Mouse (Mus musculus): Measurements from ENCODE around the gene Gm10518. TPM values are rescaled to one million over a fixed set of nuclear protein-coding genes. Genes with fewer than 3 reads are reported as not detected.

Gm10518 gene
- polyA plus RNA-seq, 1 experiment from 2014 or later, result not detected

DNA sequence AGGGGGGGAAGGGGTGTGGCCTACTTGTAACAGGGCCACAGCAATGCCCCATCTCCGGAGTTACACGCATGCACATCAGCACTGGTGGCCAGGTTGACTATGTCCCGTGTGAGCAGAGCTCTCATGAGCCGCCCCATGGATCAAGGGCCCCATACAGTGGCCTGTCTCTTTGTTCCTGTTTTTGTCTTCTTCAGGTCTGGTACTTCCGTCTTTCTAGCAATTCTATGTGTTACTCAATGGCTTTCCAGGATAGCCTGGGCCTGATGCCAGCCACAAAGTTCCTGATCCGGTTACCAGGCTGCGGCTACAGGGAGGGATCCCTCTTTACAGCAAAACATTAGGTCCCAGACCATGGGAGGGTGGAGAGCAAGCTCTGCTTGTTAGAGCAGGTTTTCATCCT, 39.4 kb downstream of the Gm10518 start:
- 0 out of 2 replicates have a peak, but pooled peaks cover 3% of the 10 kb centered on the region for H3K4me1 ChIP-seq (ENCODE audit: insufficient read depth, low read depth, low read length)
- no peaks in the 10 kb centered on the region for H3K27me3 ChIP-seq (replicated peaks; ENCODE audit: insufficient read depth, low read length)
- no peak overlapping the region for H3K4me3 ChIP-seq (ENCODE audit: low read depth, low read length)
- 42% methylated on average over 7 of the region's 7 CpGs for WGBS
- H3K27ac ChIP-seq (ENCODE audit: low read length), result no peak overlapping the region
- DNase-seq (ENCODE audit: low spot score) (peak; percentile 75), ATAC-seq (peak; percentile 53)
- no peak overlapping the region for H3K9ac ChIP-seq (replicated peaks; ENCODE audit: low read depth)
- no peaks in the 10 kb centered on the region for H3K9me3 ChIP-seq (ENCODE audit: low read length)
- H3K4me2 ChIP-seq (replicated peaks; ENCODE audit: low read depth, low read length), result no peak overlapping the region
- TF ChIP-seq CTCF (IDR thresholded peaks at IDR 0.05), result no peak
- no peak for TF ChIP-seq EP300 (IDR thresholded peaks at IDR 0.05)
- H3K36me3 ChIP-seq (ENCODE audit: insufficient read depth, low read length), result no peaks in the 10 kb centered on the region

- DNase-seq (ENCODE audit: low spot score), result no peak
- H3K4me1 ChIP-seq (ENCODE audit: insufficient read depth, low read depth, low read length), result 0 out of 2 replicates have a peak, but pooled peaks cover 3% of the 10 kb centered on the region
- no peak overlapping the region for H3K27ac ChIP-seq (ENCODE audit: low read length)
- TF ChIP-seq CTCF (IDR thresholded peaks at IDR 0.05), result no peak
- no peak for TF ChIP-seq EP300 (IDR thresholded peaks at IDR 0.05)
- no peak overlapping the region for H3K4me2 ChIP-seq (replicated peaks; ENCODE audit: low read depth, low read length)
- no peaks in the 10 kb centered on the region for H3K9me3 ChIP-seq (ENCODE audit: low read length)
- H3K4me3 ChIP-seq (ENCODE audit: low read depth, low read length), result no peak overlapping the region
- no peaks in the 10 kb centered on the region for H3K27me3 ChIP-seq (replicated peaks; ENCODE audit: insufficient read depth, low read length)
- ATAC-seq, result no peak
- H3K9ac ChIP-seq (replicated peaks; ENCODE audit: low read depth), result no peak overlapping the region
- 4% methylated on average over 3 of the region's 3 CpGs for WGBS
- H3K36me3 ChIP-seq (ENCODE audit: insufficient read depth, low read length), result no peaks in the 10 kb centered on the region
Measured at GRCm38 (mm10) chr1:179843981-179844380, 40.8 kb downstream of the Gm10518 start.

DNA sequence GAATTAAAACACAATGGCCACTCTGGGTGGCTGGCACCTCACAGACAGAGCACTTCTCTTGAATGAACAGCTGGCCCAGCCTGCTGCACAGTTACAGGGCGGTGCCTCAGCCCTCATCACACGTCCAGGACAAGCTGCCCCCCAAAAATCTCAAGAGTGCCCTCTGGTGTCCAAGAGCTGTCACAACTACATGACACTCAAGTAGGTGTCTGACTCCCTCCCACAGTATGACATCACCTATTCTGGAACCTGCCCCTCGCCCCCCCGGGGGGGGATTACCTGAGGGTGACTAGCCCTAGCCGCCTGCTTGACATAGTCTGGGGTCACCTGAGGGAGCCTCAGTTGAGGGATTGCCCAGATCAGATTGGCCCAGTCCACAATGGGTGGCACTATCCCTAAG, 41.7 kb downstream of the Gm10518 start:
- Histone ChIP-seq H3K36me3 (ENCODE audit: insufficient read depth, low read length) (no peaks in the 10 kb centered on the region), H3K4me3 (ENCODE audit: low read depth, low read length) (no peak overlapping the region), H3K4me1 (ENCODE audit: insufficient read depth, low read depth, low read length) (0 out of 2 replicates have a peak, but pooled peaks cover 3% of the 10 kb centered on the region), H3K9ac (replicated peaks; ENCODE audit: low read depth) (no peak overlapping the region), H3K27ac (ENCODE audit: low read length) (no peak overlapping the region), H3K4me2 (replicated peaks; ENCODE audit: low read depth, low read length) (no peak overlapping the region), H3K9me3 (ENCODE audit: low read length) (no peaks in the 10 kb centered on the region), H3K27me3 (replicated peaks; ENCODE audit: insufficient read depth, low read length) (no peaks in the 10 kb centered on the region)
- WGBS, result 28% methylated on average over 5 of the region's 5 CpGs
- ATAC-seq (peak; percentile 64), DNase-seq (ENCODE audit: low spot score) (peak; percentile 87)
- no peak for TF ChIP-seq EP300 (IDR thresholded peaks at IDR 0.05)
- peak; percentile 72 for TF ChIP-seq CTCF (IDR thresholded peaks at IDR 0.05)

DNA sequence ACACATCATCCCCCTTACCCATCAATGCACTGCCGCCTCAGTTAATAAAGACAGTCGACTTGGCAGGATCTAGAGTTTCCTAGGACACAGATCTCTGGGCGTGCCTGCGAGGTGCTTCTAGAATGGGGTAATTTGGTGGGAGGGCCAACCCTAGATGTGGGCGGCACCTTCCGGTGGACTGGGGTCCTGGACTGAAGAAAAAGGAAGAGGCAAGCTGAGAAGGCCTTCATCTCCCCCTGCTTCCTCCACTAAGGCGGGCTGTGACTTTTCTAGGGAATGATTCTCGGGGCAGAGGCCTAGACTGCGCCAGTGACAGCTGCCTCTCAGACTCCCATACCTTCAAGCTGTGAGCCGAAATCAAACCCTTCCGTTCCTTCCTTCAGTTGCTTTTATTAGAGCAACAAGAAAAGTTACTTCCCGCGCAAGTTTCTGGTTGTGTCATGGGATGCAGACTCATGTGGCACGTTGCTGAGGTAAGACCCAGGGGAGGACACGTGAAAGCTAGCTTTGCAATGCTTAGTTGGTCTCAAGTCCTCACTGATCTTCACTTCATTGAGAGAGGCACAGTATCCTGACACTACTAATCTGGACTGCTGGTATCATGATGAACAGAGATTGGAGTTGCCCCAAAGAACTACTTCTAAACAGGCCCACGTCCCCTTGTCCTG, 42.8 kb downstream of the Gm10518 start:
- H3K4me1 ChIP-seq (ENCODE audit: insufficient read depth, low read depth, low read length), result 0 out of 2 replicates have a peak, but pooled peaks cover 3% of the 10 kb centered on the region
- ATAC-seq (no peak), DNase-seq (ENCODE audit: low spot score) (no peak)
- no peaks in the 10 kb centered on the region for H3K36me3 ChIP-seq (ENCODE audit: insufficient read depth, low read length)
- H3K27me3 ChIP-seq (replicated peaks; ENCODE audit: insufficient read depth, low read length), result no peaks in the 10 kb centered on the region
- no peak overlapping the region for H3K4me2 ChIP-seq (replicated peaks; ENCODE audit: low read depth, low read length)
- no peak overlapping the region for H3K9ac ChIP-seq (replicated peaks; ENCODE audit: low read depth)
- WGBS, result 89% methylated on average over 16 of the region's 16 CpGs
- H3K4me3 ChIP-seq (ENCODE audit: low read depth, low read length), result no peak overlapping the region
- no peaks in the 10 kb centered on the region for H3K9me3 ChIP-seq (ENCODE audit: low read length)
- no peak overlapping the region for H3K27ac ChIP-seq (ENCODE audit: low read length)
- TF ChIP-seq EP300 (IDR thresholded peaks at IDR 0.05), result no peak
- TF ChIP-seq CTCF (IDR thresholded peaks at IDR 0.05), result no peak

- Histone ChIP-seq H3K9me3 (ENCODE audit: low read length) (no peaks in the 10 kb centered on the region), H3K4me1 (ENCODE audit: insufficient read depth, low read depth, low read length) (0 out of 2 replicates have a peak, but pooled peaks cover 3% of the 10 kb centered on the region), H3K4me3 (ENCODE audit: low read depth, low read length) (no peak overlapping the region), H3K27ac (ENCODE audit: low read length) (no peak overlapping the region), H3K36me3 (ENCODE audit: insufficient read depth, low read length) (no peaks in the 10 kb centered on the region), H3K4me2 (replicated peaks; ENCODE audit: low read depth, low read length) (peak overlapping the region; percentile 66), H3K27me3 (replicated peaks; ENCODE audit: insufficient read depth, low read length) (no peaks in the 10 kb centered on the region), H3K9ac (replicated peaks; ENCODE audit: low read depth) (no peak overlapping the region)
- no peak for ATAC-seq
- no peak for TF ChIP-seq EP300 (IDR thresholded peaks at IDR 0.05)
- no peak for TF ChIP-seq CTCF (IDR thresholded peaks at IDR 0.05)
- no peak for DNase-seq (ENCODE audit: low spot score)
- WGBS, result 40% methylated on average over 7 of the region's 7 CpGs
Measured at GRCm38 (mm10) chr1:179847173-179847572, 44.0 kb downstream of the Gm10518 start.

GRCm38 (mm10) chr1:179847759-179848389, 44.7 kb downstream of the Gm10518 start:
- peak overlapping the region; percentile 57 for H3K27ac ChIP-seq (ENCODE audit: low read length)
- peak; percentile 88 for DNase-seq (ENCODE audit: low spot score)
- peak overlapping the region; percentile 40 for H3K4me3 ChIP-seq (ENCODE audit: low read depth, low read length)
- peak overlapping the region; percentile 43; the same call in 1 of the 2 replicates for H3K9ac ChIP-seq (replicated peaks; ENCODE audit: low read depth)
- no peaks in the 10 kb centered on the region for H3K9me3 ChIP-seq (ENCODE audit: low read length)
- WGBS, result 2% methylated on average over 20 of the region's 20 CpGs
- peak overlapping the region; percentile 66 for H3K4me2 ChIP-seq (replicated peaks; ENCODE audit: low read depth, low read length)
- H3K36me3 ChIP-seq (ENCODE audit: insufficient read depth, low read length), result no peaks in the 10 kb centered on the region
- TF ChIP-seq CTCF (IDR thresholded peaks at IDR 0.05) (peak; percentile 90), EP300 (IDR thresholded peaks at IDR 0.05) (peak; percentile 69)
- no peaks in the 10 kb centered on the region for H3K27me3 ChIP-seq (replicated peaks; ENCODE audit: insufficient read depth, low read length)
- 0 out of 2 replicates have a peak, but pooled peaks cover 3% of the 10 kb centered on the region for H3K4me1 ChIP-seq (ENCODE audit: insufficient read depth, low read depth, low read length)
- ATAC-seq, result peak; percentile 80

Measured in lung, postnatal 0 days (tissue).